Mouse (Mus musculus) neutrophil, adult 59 days (primary cell): ENCODE measurements around the gene Olfr1378. TPM values are rescaled to one million over a fixed set of nuclear protein-coding genes. Genes with fewer than 3 reads are reported as not detected.

ENCODE experiments used
- total RNA-seq, 2 experiments: library from RNA; stranded (reverse); gene quantifications; 1 replicate in 1 of 2; 2 replicates in 1 of 2; pipeline ENCODE4 v1.2.4; 2023

Gene Olfr1378
- total RNA-seq: not detected

DNA sequence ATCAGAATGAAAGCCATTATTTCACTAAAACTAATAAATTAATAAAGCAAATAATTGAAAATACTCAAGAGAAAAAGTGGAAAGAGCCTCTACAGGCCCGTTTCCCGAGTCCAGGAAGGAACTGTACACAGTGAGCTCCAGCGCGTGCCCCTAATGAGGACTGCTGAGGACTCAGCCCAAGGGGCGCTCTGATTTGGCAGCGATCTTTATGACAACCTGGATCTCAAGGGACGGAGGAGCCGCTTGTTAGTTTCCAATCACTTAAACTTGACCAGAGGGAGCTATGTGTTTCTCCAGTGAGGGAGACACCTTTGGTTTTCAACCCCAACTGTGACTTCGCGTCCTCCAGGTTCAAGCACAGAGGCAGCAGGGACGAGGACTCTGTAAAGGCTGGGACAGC, at the start of gene Olfr1378:
Olfr1378 (plus strand) TSS at position 301 of the 400 bp plus-strand sequence.

DNA sequence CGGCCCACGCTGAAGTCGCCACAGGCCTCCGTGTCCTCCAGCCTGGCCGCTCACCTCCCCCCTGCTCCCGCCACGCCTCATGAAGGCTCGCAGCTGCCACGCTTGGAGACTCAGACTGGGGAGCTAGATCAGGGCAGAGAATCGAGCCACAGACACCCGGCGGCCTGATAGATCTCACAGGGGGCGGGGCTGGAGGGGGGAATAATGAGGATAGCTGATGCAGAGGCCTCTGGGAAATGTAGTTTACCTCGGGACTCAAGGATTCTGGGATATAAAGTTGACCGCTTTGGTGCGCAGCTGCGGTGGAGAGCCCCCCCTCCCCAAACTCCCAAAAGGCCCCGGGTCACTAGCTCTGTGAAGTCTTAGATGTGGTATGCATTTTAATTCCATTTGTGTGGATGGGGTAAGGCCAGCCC, 34.9 kb upstream of the Olfr1378 start, which contains the start of gene Zfp354b:
Zfp354b (minus strand) TSS at position 183 of the 416 bp plus-strand sequence.

DNA sequence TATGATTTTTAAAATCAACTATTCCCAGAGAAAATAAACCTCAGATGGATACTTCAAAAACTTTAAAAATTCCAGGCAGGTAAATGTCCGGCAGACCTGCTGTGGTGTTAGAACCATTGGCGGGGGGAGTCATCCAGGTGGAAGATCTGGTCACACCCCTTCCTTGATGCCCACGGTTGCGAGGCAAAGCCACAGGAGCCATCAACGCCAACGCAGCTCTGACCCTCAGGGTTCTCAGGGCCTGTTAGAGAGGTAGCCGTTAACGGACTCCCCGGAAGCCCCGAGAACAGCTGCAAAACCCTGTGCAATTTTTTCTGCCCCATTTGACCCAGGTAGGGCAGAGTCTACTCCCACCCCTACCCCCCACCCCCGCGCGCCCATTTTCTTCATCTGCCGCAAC, 22.8 kb upstream of the Olfr1378 start, which contains the start of gene 4933414I15Rik:
4933414I15Rik (minus strand) TSS at position 260 of the 400 bp plus-strand sequence.

DNA sequence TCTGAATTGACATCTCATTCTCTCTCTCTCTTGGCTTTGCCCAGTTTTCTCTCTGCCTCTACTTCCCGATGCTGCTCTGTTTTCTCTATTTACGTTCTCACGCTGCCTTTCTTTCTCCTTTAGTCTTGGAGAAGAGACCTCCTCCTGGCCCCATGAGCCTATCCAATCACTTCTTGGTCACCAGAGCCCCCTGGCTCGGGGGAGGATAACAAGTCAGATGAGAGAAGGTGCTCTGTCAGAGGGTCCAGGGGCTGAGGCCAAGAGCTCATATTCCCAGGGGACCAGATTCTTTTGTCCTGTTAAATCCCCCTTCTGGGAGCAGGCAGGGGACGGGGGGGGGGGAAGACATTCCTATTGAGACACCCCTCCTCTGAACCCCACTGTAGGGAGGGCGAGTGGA, 12.7 kb upstream of the Olfr1378 start, which contains the start of gene Prop1:
Prop1 (minus strand) TSS at position 101 of the 400 bp plus-strand sequence.

DNA sequence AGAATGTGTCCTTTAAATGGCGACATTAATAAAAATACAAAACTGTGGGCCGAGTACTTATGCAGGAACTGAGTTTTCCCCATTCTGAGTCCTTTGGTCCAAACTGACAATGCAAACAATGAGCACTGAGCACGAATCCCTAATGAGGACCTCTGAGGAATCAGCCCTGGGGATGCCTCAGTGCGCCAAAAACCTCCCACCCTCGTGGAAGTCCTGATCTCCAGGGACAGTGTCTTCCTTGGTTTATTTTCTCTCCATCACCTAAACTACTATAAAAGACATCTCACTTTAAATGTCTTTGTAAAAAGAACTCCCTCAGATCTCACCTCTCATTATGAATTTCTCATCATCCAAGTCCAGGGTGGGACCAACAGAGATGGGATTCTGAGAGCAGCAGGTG, 15.3 kb downstream of the Olfr1378 start, which contains the start of gene Olfr1377:
Olfr1377 (plus strand) TSS at position 301 of the 400 bp plus-strand sequence.

DNA sequence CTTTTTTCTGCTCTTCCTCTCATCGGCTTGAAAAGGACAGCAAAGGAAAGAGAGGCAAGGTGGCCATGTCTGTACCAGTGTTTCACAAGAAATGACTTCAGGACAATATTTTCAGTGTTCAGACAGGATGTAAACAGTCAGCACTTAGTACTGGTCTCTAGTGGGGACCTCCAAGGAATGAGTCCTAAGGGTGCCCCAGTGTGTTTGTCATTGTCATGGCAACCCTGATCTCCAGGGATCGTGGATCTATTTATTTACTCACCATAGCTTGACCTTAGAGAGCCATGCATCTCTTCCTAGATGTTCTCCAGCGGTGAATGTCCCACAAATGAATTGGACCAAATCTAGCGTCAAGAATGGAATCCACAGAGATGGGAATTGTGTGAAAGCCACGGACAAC, 37.0 kb downstream of the Olfr1378 start, which contains the start of gene Olfr51:
Olfr51 (plus strand) TSS at position 301 of the 400 bp plus-strand sequence.

DNA sequence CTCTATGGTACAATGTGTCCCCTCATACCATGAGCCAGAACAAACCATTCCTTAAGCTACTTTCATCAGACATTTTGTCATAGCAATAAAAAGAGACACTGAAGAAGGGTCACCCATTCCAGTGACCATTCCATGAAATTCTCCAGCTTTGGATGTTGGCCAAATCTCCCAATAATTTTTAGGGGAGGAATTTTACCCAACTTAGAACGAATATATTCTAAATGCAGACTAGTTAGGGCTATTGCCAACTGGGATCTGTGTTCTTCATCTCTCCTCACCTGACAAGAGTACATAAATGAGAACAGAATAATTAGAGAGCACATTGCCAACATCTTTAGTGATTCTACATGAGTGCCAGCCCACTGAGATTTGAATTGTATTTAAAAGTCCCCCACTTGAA, 47.6 kb downstream of the Olfr1378 start, which contains the start of gene Olfr54:
Olfr54 (plus strand) TSS at position 301 of the 400 bp plus-strand sequence.

Other genes starting within 250 kb of the Olfr1378 start
- 1 to 10 TPM in 1 of 2 experiments, under 1 TPM in 1; 0.20 to 1.9 TPM for gene Zfp354c, start 138.8 kb upstream of the Olfr1378 start, total RNA-seq
- under 1 TPM in 1 of 2 experiments, not detected in 1; 0.22 TPM for gene Zfp879, start 125.0 kb upstream of the Olfr1378 start, total RNA-seq
- under 1 TPM; 0.66 to 0.71 TPM for gene Grm6, start 115.8 kb upstream of the Olfr1378 start, total RNA-seq
- gene Zfp454, start 78.9 kb upstream of the Olfr1378 start, total RNA-seq: not detected
- not detected for gene Zfp2, start 50.4 kb upstream of the Olfr1378 start, total RNA-seq
- gene Zfp354b, start 34.9 kb upstream of the Olfr1378 start, total RNA-seq: not detected
- not detected for gene 4933414I15Rik, start 22.8 kb upstream of the Olfr1378 start, total RNA-seq
- not detected for gene Prop1, start 12.8 kb upstream of the Olfr1378 start, total RNA-seq
- not detected for gene Olfr1377, start 15.4 kb downstream of the Olfr1378 start, total RNA-seq
- not detected for gene Olfr51, start 37.1 kb downstream of the Olfr1378 start, total RNA-seq
- gene Olfr54, start 47.7 kb downstream of the Olfr1378 start, total RNA-seq: not detected
- gene Olfr1375, start 81.6 kb downstream of the Olfr1378 start, total RNA-seq: not detected
- gene Zfp354a, start 92.7 kb downstream of the Olfr1378 start, total RNA-seq: not detected